Comparison of ENCODE assay signal across 10 mouse cellular contexts in the genomic region with DNA sequence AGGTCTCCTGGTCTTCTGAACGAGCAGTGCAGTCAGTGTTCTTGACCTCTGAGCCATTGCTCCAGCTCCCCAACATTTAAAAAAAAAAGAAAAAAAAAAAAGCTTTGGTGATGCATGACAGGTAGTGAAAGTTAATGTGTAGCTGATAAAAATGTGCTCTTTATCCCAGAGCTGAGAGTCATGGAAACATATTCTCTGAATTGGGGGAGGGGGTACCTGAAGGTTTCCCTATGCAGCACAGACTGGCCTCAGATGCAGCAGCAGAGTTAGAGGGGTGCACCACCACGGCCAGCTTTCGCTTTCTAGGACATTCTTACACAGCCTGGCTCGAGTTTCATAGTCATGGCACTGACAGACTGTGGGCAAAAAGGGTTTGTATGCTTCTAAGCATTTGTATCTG.
A peak's percentile ranks its signal among the peaks of the same experiment; 100 is the strongest.
DNase-seq lines count a peak whose midpoint lies in the region; ATAC-seq and TF ChIP-seq lines count a peak whose summit lies in the region.
"Had no signal": no experiment of that assay in that cellular context is flagged by ENCODE, and none has a peak within 500 bp of the region (broad histone marks: within the 10 kb centered on the region; RNA-seq: fewer than 3 reads in every experiment).

No protein-coding gene starts in this region.

- peaks cover 35% of the 10 kb centered on the region for H3K4me1 ChIP-seq in liver, adult 2 months (ENCODE audit: control insufficient read depth, insufficient read depth, low read length)
- H3K4me1 ChIP-seq in forebrain, embryonic 13.5 days, result peaks cover 54% of the 10 kb centered on the region
- peaks cover 64% of the 10 kb centered on the region for H3K4me1 ChIP-seq in kidney, embryonic 16.5 days (ENCODE audit: insufficient read depth, low read length)
- peaks cover 15% of the 10 kb centered on the region; the same call in 1 of the 2 replicates for H3K4me1 ChIP-seq in midbrain, postnatal 0 days (ENCODE audit: insufficient read depth, low read length)

- H3K79me2 ChIP-seq in liver, adult 2 months (ENCODE audit: control insufficient read depth, insufficient read depth, low read length), result peaks cover 2% of the 10 kb centered on the region; the same call in 1 of the 2 replicates

- H3K9me3 ChIP-seq in forebrain, embryonic 13.5 days (replicated peaks), result no peaks in the 10 kb centered on the region
- no peaks in the 10 kb centered on the region for H3K9me3 ChIP-seq in kidney, embryonic 16.5 days (ENCODE audit: low read length)
- H3K9me3 ChIP-seq in midbrain, postnatal 0 days (ENCODE audit: low read length), result no peaks in the 10 kb centered on the region

- DNase-seq in liver, adult 2 months (ENCODE audit: extremely low read depth, low read depth, low spot score), result no peak
- no peak for DNase-seq in liver
- DNase-seq in midbrain, postnatal 0 days (ENCODE audit: low spot score), result no peak
- no peak for DNase-seq in frontal cortex, postnatal 36 days (ENCODE audit: low spot score in 2 of 2)
- DNase-seq in gastrocnemius, adult 8-10 months (ENCODE audit: low spot score in 2 of 2), result no peak
- DNase-seq: cerebellum, adult 9-10 months; right cerebral cortex, postnatal 25 days had no signal

- WGBS in liver, adult 2 months, result 64% methylated on average over 4 of the region's 4 CpGs
- 67% methylated on average over 4 of the region's 4 CpGs for WGBS in forebrain, embryonic 13.5 days
- 38% methylated on average over 4 of the region's 4 CpGs for WGBS in kidney, embryonic 16.5 days
- 78% methylated on average over 4 of the region's 4 CpGs for WGBS in midbrain, postnatal 0 days

- TF ChIP-seq POLR2A in liver, adult 2 months (IDR thresholded peaks at IDR 0.05; ENCODE audit: extremely low read depth, insufficient read depth, low read length), result no peak

- H3K36me3 ChIP-seq in liver, adult 2 months (ENCODE audit: control insufficient read depth, insufficient read depth, low read length), result no peaks in the 10 kb centered on the region
- peaks cover 11% of the 10 kb centered on the region; the same call in 1 of the 2 replicates for H3K36me3 ChIP-seq in forebrain, embryonic 13.5 days (ENCODE audit: poor library complexity, severe bottlenecking)
- H3K36me3 ChIP-seq in kidney, embryonic 16.5 days (ENCODE audit: insufficient read depth, low read length), result no peaks in the 10 kb centered on the region; the same call in 1 of the 2 replicates
- peaks cover 5% of the 10 kb centered on the region; the same call in 1 of the 2 replicates for H3K36me3 ChIP-seq in midbrain, postnatal 0 days (ENCODE audit: insufficient read depth, low read length)

- no peak overlapping the region for H3K4me3 ChIP-seq in liver, adult 2 months (ENCODE audit: insufficient read depth, low read depth, low read length)
- no peak overlapping the region for H3K4me3 ChIP-seq in forebrain, embryonic 13.5 days
- no peak overlapping the region for H3K4me3 ChIP-seq in kidney, embryonic 16.5 days (ENCODE audit: low read length)
- no peak overlapping the region for H3K4me3 ChIP-seq in midbrain, postnatal 0 days (ENCODE audit: low read depth, low read length)

- no peak overlapping the region for H3K9ac ChIP-seq in liver, adult 2 months (ENCODE audit: low read depth, low read length)
- H3K9ac ChIP-seq in forebrain, embryonic 13.5 days, result no peak overlapping the region; the same call in 1 of the 2 replicates
- 0 out of 2 replicates have a peak overlapping the region, but pooled peaks have one; percentile 13 for H3K9ac ChIP-seq in kidney, embryonic 16.5 days (replicated peaks; ENCODE audit: low read length)
- H3K9ac ChIP-seq in midbrain, postnatal 0 days (replicated peaks; ENCODE audit: low read length, poor library complexity, severe bottlenecking), result no peak overlapping the region

- H3K4me2 ChIP-seq in forebrain, embryonic 13.5 days, result no peak overlapping the region
- H3K4me2 ChIP-seq in kidney, embryonic 16.5 days (replicated peaks; ENCODE audit: low read depth, low read length), result 0 out of 2 replicates have a peak overlapping the region, but pooled peaks have one; percentile 8
- no peak overlapping the region for H3K4me2 ChIP-seq in midbrain, postnatal 0 days (ENCODE audit: low read depth, low read length, poor library complexity, severe bottlenecking)

- TF ChIP-seq CTCF in liver, adult 2 months (IDR thresholded peaks at IDR 0.05; ENCODE audit: low read depth, low read length), result no peak
- no peak for TF ChIP-seq CTCF in midbrain, postnatal 0 days (IDR thresholded peaks at IDR 0.05)

- H3K27ac ChIP-seq in liver, adult 2 months (replicated peaks; ENCODE audit: insufficient read depth, low read depth, low read length), result peak overlapping the region; percentile 41
- peak overlapping the region; percentile 48; the same call in 1 of the 2 replicates for H3K27ac ChIP-seq in forebrain, embryonic 13.5 days
- H3K27ac ChIP-seq in kidney, embryonic 16.5 days (ENCODE audit: low read length), result peak overlapping the region; percentile 96
- peak overlapping the region; percentile 34; the same call in 1 of the 2 replicates for H3K27ac ChIP-seq in midbrain, postnatal 0 days (ENCODE audit: low read depth, low read length)

- ATAC-seq in forebrain, embryonic 13.5 days, result no peak
- ATAC-seq in kidney, embryonic 16.5 days (ENCODE audit: low FRiP score, low TSS enrichment), result no peak
- no peak for ATAC-seq in midbrain, postnatal 0 days (ENCODE audit: low FRiP score)
- ATAC-seq: Patski had no signal

- no peaks in the 10 kb centered on the region for H3K27me3 ChIP-seq in liver, adult 2 months (ENCODE audit: control insufficient read depth, insufficient read depth, low read length)
- no peaks in the 10 kb centered on the region for H3K27me3 ChIP-seq in forebrain, embryonic 13.5 days
- no peaks in the 10 kb centered on the region for H3K27me3 ChIP-seq in kidney, embryonic 16.5 days (ENCODE audit: insufficient read depth, low read length)
- H3K27me3 ChIP-seq in midbrain, postnatal 0 days (ENCODE audit: insufficient read depth, low read length), result no peaks in the 10 kb centered on the region
- H3K27me3 ChIP-seq: Patski had no signal

Comparison
In these comparisons a context has a peak if more than half of its experiments do, and no peak if none do; other contexts are left out.
1. H3K27ac ChIP-seq: peak in every context shown above with its lines; median percentile 96 in kidney, embryonic 16.5 days; 48 in forebrain, embryonic 13.5 days; 41 in liver, adult 2 months; 34 in midbrain, postnatal 0 days.